Mouse (Mus musculus) right cerebral cortex, adult 18-20 months (tissue): ENCODE data around the gene Txndc16.

Source experiments
- DNase-seq: peaks from one replicate; pipeline ENCODE4 v3.0.0; 2022; ENCODE audit warnings: mixed read lengths

Gene Txndc16

DNA sequence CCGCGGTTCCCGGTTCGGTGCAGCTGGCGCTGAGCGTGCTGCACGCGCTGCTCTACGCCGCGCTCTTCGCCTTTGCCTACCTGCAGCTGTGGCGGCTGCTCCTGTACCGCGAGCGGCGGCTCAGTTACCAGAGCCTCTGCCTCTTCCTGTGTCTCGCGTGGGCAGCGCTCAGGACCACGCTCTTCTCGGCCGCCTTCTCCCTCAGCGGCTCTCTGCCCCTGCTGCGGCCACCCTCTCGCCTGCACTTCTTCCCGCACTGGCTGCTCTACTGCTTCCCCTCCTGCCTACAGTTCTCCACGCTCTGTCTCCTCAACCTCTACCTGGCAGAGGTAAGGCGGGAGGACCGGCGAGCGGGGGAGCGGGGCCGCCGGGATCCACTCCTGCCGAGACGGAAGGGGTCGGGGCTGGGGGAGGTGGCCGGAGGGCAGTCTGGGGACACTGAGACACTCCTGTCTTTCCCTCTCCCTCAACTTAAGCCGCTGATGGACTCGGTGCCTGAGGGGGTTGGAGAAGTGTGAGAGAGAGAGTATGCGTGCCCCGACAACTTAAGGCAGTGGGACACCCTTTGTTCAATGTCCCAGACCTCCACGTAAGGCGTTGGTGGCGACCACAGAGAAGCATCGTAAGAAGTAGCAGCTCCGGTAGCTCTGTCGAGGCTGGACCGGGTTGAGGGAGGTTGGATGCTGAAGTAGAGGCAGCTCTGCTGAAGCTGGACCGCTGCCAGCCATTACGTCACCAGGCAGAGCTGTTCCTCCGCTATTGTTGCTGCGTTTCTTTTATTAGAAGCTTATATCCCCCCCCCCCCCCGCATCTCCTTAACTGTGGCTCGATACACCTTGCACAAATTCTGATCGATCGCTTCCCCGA is at the start of gene Txndc16:
Gene Txndc16 (minus strand): TSS at position 239 of the 867 bp plus-strand sequence.
- DNase-seq, result peak; percentile 87

DNA sequence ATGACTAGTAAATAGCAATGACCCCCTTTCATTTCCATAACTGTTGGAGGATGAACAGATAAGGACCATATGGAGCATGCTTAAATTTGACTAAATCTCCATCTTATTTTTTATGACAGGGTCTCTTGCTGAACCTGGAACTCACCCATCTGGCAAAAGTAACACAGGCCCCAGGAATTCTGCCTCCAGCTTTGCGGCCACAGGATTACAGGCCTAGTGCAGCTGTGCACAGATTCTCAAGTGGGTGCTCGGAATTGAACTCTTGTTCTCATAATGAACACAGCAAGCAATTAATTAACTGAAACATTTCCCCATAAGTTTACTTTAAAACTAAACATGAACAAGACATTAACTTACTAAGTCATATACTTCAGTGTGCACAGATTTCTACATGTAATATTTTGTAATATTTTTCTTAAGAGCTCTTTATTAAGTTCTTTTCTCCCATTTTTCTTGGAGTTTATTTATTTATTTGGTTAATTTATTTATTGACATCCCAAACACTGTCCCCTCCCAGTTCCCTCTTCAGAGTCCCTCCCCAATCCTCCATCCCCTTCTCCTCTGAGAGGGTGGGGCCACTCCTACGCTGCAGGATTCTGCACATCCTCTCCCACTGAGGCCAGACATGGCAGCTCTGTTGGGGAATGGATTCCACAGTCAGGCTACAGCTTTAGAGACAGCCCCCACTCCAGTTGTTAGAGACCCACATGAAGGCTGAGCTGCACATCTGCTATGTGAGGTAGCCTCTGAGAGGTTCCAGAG is 43.9 kb upstream of the Txndc16 start:
- no peak for DNase-seq

DNA sequence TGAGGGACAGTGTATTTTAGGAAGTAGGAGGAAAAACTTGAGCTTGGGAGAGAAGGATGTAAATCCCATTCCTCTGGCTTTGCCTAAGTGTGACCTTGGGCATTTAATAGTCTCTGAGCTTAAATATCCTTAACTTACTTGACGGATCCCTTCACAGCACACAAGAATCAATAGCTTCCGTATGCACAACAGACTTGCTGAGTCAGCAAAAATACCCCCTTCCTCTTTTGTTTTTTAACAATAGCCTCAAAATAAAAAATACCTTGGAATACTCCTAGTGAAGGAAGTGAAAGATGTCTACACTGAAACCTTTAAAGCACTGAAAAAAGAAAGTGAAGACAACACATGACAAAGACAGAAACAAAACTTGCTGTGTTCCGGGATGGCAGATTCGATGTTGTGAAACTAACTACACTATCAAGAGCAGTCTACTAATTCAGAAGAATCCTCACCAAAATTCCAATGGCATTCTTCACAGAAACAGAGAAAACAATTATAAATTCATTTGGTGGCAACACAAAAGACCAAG is 31.5 kb upstream of the Txndc16 start:
- DNase-seq, result no peak

DNA sequence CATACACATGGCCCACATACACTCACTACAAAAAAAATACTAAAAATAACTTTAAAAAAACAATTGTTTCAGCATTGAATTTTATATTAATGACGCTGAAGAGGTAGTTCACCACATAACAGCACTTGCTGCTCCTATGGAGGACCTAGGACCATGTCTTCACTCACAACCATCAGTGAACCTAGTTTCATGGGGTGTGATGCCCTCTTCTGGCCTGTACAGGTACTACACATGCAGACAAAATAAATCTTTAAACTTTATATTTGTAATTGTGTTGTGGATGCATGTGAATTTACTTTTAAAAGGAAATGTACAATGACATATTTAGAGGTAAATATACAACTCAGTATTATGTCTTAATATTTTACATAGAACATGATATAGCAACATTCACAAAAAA is 21.5 kb upstream of the Txndc16 start:
- DNase-seq, result no peak

DNA sequence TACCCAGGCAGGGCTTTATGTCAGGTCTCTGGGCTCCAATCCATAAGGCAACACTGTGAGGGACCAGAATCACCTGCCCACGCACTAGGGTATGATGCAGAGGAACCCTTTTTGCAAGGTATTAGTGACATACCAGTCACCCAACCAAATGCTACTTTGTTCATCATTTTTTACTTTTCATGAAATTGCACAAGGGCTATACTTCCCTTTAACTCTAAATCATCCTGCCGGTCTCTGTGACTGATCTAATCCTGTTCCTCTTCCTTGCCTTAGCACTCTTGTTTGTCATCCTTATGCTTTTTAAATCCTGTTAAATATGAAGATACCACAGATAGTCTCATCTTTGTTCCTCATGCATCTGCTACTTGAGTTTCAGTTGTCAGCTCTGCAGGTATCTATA is 18.9 kb upstream of the Txndc16 start:
- no peak for DNase-seq

DNA sequence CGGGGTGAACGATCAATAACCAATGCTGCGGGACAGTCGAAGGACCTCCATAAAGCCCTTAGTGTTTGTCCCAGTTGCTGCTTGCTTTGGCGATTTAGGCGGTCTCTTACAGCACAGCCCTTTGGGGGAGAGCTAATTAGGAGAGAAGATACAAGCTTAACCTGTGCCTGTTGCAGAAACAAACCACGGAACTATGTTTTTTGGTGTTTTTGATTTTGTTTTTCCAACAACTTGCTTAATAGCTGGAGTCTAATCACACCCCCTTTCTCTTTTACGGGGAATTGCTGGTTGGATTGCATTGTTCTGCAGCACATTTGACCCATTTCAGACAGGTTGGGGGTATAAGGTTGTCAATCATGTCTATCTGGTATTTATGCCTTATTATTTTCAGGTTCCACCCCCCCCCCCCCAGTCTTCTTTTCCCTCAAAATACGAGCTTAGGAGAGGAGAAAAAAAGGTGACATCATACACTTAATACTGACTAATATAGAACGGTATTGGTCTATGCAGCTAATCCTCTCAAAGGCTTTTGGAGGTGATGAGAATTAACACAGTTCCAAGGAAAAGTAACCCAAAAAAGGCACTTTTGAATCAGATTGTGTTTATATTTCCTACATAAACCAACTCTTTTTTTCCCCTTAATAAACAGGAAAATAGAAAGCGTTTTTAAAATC is 966 bp upstream of the Txndc16 start:
- DNase-seq, result no peak

DNA sequence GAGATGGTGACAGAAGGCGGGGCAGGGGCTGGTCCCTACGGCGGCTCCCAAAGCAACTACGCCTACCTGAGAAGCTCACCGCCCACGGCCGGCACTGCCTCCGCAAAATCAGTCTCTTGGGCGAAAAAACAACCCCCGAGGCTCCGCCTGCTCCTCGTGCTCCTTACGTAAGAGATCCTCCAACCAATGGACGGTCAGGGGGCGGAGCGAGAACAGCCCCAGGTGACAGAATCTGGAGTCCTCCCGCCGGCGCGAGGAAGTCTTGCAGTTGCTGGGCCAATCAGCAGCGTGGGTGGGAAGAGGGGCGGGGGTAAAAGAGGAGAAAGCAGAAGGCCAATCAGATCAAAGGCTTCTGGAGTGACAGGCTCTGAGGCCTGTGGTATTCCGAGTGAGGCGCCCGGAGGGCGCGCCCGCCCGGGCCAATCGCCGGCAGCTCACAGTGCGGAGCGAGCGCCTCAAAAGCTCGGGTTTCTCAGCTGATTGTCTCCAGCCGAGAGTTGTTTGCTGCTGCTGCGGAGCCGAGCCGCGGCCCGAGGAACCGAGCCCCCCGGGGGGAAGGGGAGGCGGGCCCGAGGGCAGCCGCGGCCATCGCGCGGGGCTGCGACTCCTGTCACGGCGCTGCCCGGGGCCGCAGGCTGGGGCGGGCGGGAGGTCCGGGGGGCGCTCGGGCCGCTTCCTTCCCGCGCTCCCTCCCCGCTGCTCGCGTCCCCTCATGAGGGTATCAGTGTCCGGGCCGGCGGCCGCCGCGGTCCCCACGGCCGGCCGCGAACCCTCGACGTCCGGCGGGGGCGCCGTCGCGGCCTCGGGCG is 643 bp downstream of the Txndc16 start, which contains the start of gene Gpr137c:
Gene Gpr137c (plus strand): TSS at position 437 of the 809 bp plus-strand sequence.
- DNase-seq, result peak; percentile 100

DNA sequence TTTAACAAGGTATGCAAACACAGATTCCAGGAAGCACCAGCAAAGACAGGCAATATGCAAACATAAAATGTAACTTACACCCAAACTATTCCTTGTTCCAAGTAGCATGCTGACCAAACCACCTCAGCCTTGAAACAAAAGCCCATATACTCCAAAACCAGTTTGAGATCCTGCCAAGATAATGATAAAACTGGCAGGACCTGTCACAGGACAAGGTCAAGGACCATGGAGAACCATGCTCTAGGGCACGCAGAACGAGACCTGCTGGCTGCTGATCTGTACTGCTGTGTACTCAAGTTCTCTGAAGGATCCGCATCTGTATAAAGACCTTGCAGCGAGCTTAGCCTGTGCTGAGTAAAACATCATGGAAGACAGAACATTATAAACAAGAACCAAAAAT is 2.4 kb downstream of the Txndc16 start:
- no peak for DNase-seq

DNA sequence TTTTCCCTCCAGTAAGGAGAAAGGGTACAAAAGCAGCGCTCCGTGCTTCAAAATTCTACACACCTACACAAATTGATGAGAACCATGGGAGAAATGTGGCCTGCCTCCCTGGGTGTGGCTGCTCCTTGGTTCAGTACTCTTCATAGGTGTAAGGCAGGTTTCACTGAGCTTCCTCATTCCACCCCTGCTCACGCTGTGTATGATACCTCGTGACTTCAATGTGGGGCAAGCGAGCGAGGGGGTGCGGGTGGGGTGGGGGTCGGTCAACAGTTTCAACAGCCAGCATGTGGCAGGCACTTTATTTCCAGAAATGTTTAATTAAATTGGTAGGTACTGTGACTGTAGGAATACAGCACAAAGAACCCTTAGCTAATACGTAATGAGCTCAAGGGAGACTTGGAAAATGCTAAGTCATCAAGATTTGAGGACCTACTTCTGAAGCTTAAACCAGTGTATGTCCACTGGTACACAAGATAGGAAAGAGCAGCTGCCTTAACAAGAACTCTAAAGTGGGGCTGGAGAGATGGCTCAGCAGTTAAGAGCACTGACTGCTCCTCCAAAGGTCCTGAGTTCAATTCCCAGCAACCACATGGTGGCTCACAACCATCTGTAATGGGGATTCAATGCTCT is 3.3 kb downstream of the Txndc16 start:
- no peak for DNase-seq

DNA sequence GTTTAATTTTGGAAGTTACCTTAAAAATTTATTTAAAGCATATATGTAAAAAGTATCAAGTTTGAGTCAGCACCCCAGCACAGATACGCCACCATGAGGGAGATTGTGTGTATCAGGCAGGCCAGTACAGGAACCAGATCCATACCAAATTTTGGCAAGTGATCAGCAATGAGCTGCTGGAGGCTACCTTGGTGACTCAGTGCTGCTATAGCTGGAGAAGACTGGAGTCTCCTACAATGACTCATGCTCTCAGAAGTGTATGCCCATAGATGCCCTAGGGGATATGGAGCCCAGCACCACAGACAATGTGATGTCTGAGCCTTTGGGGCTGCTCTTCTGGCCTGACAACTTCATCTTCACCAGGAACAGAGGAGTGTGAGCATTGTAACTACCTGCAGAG is 8.7 kb downstream of the Txndc16 start:
- DNase-seq, result no peak

DNA sequence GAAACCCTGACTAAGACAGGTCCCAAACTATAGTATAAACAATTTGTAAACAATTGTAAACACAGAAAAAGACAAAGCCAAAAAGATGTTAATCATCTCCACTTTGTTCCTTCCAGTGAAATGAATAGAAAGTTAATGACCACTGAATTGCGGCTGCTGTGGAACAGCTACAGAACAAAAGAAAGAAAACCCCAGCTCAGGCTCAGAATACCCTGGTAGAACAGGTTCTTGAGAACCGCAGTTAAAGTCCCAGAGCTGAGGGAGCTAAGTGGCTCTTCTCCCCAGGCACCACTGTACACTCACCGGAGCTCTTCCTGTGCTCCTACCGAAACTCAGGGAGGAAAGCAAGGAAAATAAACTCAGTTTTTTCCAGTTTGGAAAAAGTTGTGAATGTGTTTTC is 9.4 kb downstream of the Txndc16 start:
- no peak for DNase-seq

DNA sequence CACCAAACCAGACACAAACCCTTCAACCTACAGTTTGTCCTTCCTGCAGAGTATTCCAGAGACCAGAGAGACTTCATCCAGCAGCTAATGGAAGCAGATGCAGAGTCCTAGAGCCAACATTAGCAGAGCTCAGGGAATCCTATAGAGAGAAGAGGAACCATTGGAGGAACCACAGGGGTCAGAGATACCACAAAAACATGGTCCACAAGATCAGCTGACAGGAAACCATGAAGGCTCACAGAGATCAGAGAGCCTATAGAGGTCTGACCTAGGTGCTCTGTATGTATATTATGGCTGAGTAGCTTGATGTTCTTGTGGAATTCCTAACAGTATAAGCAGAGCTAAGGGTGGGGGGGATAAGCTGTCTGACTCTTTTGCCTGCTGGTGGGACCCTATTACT is 19.5 kb downstream of the Txndc16 start:
- DNase-seq, result no peak

DNA sequence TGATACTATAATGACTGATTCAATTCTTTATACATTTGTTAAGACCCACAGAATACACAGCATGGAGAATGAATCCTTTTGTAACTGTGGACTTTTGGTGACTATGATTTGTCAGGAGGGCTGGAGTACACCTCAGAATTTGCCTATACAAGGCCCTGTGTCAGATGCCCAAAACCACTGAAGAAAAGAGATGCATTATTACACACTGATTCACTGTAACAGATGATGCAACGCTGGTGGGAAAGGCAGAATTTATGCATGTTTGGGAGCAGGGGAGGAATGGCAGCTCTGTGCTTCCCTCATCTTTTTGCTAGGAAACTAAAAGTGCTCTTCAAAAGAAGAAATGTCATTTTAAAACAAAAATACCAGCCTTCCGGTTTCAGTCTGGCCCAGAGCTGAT is 29.1 kb downstream of the Txndc16 start:
- no peak for DNase-seq

DNA sequence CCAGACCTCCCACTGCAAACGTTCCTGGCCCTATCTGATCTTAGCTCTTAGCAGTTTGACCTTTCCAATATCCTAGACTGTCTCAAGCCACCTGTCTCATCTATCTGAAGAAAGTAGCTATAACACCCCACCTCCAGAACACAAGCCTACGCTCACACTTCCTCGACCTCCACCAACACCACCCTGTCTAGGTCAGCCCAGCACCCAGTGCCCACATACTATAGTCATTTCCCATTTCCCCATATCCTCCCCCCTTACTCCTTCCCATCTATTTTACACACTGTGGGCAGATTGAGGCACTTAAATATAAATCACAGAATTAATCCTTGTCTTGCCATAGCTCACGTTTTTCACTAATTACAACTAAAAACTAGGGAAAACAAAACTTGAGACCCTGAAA is 38.5 kb downstream of the Txndc16 start:
- DNase-seq, result no peak

DNA sequence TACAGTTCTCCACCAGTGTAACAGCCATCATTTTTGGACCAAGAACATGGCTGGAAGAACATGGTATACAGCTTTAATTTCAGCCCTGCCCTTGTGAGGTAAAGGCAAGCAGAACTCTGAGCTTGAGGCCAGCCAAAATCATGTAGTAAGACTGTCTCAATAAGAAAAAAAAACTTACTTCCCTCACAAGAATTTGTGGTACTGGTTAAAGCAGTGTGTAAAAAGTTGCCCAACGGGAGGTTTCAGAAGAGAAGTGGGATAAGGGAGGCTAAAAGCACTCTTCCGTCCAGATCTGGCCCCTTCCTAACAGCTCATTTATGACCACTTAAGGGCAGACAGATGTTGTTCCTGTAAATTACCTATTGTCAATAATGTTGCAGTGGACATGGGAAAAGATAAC is 40.5 kb downstream of the Txndc16 start:
- no peak for DNase-seq

DNA sequence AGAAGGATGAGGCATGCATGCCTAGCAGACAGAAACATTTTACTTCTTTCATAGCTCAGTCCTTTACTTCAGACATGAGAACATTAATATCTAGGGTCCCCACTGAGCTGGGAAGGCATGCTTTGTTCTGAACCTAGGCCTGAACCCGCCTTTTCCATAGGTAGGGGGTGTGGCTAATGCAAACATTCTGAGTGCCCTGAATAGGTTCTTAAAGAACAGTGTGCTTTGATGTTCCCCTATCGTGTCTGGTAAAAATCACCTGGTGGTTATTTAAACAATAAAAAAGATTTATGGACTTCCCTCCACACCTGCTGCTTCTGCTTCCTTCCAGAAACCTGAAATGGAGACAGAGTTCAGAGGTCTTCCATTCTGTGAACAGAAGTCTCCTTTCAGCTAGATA is 40.9 kb downstream of the Txndc16 start:
- no peak for DNase-seq

DNA sequence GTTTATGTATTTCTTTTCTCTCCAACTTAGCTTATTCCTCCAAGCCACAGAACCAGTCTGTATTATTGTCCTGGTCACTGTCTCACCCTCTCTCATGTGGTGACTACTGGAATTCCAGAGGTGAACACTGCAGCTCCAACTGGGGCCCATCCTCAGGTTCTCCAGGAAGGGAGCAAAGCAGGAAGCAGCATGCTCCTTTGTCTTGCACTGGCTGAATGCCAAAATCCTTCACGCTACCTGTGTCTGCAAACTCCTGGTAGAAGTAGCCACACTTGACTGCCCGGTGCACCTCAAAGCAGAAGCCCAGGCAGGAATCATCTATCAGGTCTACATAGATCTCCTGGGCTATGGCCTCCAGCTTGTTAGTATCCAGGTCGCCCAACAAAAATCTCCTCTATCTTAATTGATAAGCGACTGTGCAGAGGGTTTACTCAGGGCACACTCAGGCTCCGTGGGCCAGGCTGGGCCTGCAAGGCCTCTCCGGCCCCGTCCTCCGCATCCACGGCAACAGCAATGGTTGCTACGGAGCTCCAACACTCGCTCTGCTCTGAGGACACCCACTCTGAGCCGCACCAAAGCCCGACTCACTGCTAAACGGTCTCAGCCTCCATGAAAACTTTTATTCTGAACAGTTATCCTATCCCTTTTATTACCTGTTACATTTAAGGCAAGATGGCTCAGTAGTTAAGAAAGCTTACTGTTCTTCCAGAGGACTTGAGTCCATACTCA is 45.0 kb downstream of the Txndc16 start:
- DNase-seq, result no peak

DNA sequence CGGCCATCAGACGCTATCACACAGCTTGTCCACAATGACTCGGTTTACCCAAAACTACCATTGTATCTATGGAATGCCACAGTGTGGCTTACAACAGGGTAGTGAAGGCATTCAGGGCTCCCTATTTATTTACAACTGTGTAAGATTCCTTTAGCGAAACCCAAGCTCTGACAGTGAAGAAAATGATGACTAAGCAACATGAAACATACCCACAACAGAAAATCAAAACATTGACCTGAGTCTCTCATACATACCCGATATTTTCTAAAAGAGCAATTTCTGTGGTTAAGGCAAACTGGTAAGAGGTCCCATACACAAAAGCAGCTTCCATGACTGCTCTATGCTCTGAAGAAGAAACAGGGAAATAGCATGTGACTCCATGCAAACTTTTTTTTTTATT is 47.9 kb downstream of the Txndc16 start:
- DNase-seq, result no peak

DNA sequence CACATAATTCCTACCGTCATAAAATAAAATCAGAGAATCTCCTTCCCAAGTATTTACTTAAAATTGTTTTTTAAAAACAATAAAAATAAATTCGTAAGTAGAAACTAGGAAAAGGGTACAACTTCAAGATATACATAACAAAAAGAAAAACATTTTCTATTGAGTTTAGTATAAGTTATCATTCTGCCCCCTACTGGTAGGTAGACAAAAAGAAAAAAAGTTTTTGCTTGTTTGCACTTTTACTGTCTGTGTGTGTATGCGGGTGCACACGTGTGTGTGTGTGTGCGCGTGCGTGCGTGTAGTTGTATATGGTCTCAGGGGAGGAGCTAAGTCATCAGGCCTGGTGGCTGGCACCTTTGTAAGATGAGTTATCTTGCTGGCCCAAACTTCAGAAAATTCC is 52.8 kb downstream of the Txndc16 start:
- no peak for DNase-seq

DNA sequence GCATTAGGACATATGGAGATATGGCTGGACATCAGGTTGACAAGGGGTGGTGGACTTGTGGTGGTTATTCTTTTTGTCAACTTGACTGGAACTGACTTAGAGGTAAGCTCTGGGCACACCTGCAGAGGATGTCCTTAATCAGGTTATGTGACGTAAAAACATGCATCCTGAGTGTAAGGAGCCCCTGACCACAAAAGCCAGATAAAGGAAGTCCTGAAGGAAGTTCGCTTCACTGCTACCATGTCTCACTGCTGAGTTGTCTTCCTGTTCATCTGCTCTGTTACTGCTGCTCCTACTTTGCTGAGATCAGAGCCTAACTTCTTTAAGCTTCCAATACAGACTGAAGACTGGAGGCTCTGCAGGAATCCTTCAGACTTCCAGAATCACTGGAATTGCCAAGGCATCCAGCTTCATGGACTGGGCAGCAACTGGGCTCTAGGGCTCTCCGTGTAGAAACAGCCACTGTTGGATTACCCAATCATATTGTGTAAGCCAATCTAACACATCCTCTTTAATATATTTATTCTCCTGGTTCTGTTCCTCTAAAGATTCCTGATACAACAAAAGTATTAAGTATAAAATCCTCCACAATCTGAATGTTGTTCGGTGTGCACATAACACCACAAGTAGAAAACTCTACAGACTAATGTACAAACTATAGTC is 64.5 kb downstream of the Txndc16 start:
- no peak for DNase-seq

DNA sequence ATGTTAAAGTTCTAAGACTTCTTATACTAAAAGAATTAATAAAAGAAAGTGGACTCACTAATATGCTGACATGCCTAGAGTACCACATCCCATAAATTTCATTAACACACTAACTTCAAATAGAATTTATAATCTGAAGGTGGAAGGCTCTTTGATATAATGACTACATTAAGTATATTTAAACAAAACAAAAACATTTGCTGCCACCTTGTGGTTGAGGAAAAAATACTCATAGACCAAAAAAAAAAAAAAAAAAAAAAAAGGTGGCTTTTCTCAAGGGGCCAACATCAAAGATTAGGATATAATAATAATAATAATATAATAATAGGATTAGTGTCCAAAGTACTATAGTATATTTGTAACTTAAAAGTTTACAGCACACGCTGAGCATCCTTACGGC is 66.9 kb downstream of the Txndc16 start:
- no peak for DNase-seq
